Mouse (Mus musculus) forebrain, embryonic 11.5 days (tissue): ENCODE data around the gene Ppp2r1b. TPM values are rescaled to one million over a fixed set of nuclear protein-coding genes. Genes with fewer than 3 reads are reported as not detected.
A peak's percentile ranks its signal among the peaks of the same experiment; 100 is the strongest.

Experiments used
- ATAC-seq: fragments of 200-750 bp; cut with Nextera tagmentation; replicated peaks from 2 replicates; pipeline ENCODE4 v1.8.0; 2017; ENCODE audit warnings: moderate TSS enrichment; ENCODE audit not compliant: low FRiP score
- DNase-seq: peaks from one replicate; pipeline ENCODE4 v3.0.0-alpha.2; 2017; ENCODE audit warnings: low spot score
- H3K27ac ChIP-seq: fragments of 300-500 bp; sonication (generic); 2 replicates; pipeline ENCODE4 v1.5.1; 2014; ENCODE audit warnings: low read depth, low read length
- H3K27me3 ChIP-seq: fragments of 300-500 bp; sonication (generic); 2 replicates; pipeline ENCODE4 v1.6.1; 2014; ENCODE audit warnings: mild to moderate bottlenecking, low read length, mixed read lengths; ENCODE audit not compliant: control insufficient read depth, insufficient read depth
- H3K36me3 ChIP-seq: fragments of 300-500 bp; sonication (generic); 2 replicates; pipeline ENCODE4 v1.6.1; 2014; ENCODE audit warnings: mild to moderate bottlenecking, low read length, moderate library complexity, mixed read lengths; ENCODE audit not compliant: control insufficient read depth, insufficient read depth
- H3K4me1 ChIP-seq: fragments of 300-500 bp; sonication (generic); replicated peaks from 2 replicates; pipeline ENCODE4 v1.6.1; 2014; ENCODE audit warnings: low read length, mixed read lengths; ENCODE audit not compliant: control insufficient read depth, insufficient read depth
- H3K4me2 ChIP-seq: fragments of 300-500 bp; sonication (generic); 2 replicates; pipeline ENCODE4 v1.6.1; 2014; ENCODE audit warnings: low read depth, mild to moderate bottlenecking, low read length, moderate library complexity, mixed read lengths; ENCODE audit not compliant: severe bottlenecking
- H3K4me3 ChIP-seq: fragments of 300-500 bp; sonication (generic); 2 replicates; pipeline ENCODE4 v1.5.1; 2014; ENCODE audit warnings: low read depth, low read length
- H3K9ac ChIP-seq: fragments of 300-500 bp; sonication (generic); 2 replicates; pipeline ENCODE4 v1.6.1; 2014; ENCODE audit warnings: low read length
- H3K9me3 ChIP-seq: fragments of 300-500 bp; sonication (generic); 2 replicates; pipeline ENCODE4 v1.6.1; 2016; ENCODE audit warnings: low read length, mixed read lengths; ENCODE audit not compliant: control insufficient read depth
- WGBS: fragments of 180-500 bp; shearing (Covaris S2); extraction: QIAGEN DNeasy Blood & Tissue Kit; methylation state at CpG from one replicate; pipeline ENCODE4 v1.1.7; 2014; 5-methylcytosine and 5-hydroxymethylcytosine counted together
- polyA plus RNA-seq: library from polyadenylated mRNA; unstranded; fragments of >200 nt; fragmentation: Nextera tagmentation; extraction: Ambion mirVana; gene quantifications from 2 replicates; pipeline ENCODE4 v1.2.1, GENCODE M21; 2014

Ppp2r1b gene
- polyA plus RNA-seq, 1 experiment from 2014 or later: 132 TPM

DNA sequence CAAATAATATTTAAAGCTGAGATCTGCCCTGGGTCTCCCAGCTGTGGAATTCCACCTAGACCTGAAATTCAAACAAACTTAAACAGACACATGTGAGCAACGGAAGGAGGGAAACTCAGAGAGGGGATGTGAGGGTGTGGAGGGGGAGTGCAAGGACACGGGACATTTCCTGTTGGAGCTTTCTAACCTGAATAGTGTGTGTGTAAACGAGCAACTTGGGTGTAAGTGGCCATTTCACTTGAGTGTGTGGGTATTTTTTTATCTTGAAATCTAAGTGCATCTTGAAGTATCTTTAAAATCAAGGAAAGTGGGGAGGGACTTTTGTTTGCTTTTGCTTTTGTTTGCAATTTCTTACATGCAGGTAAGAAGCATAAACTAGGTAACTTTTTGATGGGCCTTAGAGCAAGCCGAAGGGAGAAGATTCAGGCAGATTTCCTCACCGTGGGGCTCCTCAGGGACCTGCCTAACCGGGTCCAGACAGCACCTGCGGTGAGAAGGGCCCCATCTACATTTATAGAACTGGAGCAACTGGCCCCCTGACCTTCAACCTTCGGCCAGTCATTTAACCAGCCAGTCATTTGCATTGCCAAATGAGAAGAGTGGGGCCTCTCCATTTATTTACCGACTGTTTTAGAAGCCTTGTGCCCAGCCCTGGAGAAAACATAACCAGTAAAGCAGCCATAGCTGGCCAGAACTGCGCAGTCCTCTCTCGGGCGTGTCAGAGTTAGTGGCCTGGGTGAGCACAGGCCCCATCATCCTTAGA, 2.7 kb downstream of the Ppp2r1b start:
- Histone ChIP-seq H3K4me1 (no peaks in the 10 kb centered on the region; the same call in 1 of the 2 replicates), H3K9me3 (no peaks in the 10 kb centered on the region), H3K27me3 (no peaks in the 10 kb centered on the region), H3K27ac (no peak overlapping the region), H3K36me3 (no peaks in the 10 kb centered on the region), H3K9ac (no peak overlapping the region), H3K4me2 (no peak overlapping the region), H3K4me3 (no peak overlapping the region)
- DNase-seq (no peak), ATAC-seq (no peak)
- 71% methylated on average over 12 of the region's 12 CpGs for WGBS

DNA sequence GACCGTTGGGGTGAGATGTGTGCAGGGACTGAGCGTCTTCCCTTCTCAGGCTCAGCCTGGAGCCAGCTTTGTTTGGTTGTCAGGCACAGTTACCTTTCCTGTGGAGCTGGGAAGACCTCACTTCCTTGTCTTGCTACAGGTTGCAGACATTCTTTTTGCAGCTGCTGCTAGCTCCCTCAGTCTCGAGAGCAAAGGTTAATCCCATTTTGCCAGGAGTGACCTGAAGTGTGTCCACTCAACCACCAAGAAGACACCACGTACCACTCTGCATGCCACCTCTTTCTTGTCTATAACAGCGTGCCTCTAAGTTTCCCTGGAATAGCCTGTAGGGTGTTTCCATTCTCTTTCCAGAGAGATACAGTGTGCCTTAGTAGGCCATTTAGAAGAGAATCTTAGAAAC, 3.7 kb downstream of the Ppp2r1b start:
- H3K36me3 ChIP-seq: no peaks in the 10 kb centered on the region
- no peak overlapping the region for H3K4me3 ChIP-seq
- no peaks in the 10 kb centered on the region; the same call in 1 of the 2 replicates for H3K4me1 ChIP-seq
- H3K9me3 ChIP-seq: no peaks in the 10 kb centered on the region
- H3K4me2 ChIP-seq: no peak overlapping the region
- no peaks in the 10 kb centered on the region for H3K27me3 ChIP-seq
- WGBS: 62% methylated on average over 5 of the region's 5 CpGs
- no peak overlapping the region for H3K9ac ChIP-seq
- DNase-seq (no peak), ATAC-seq (no peak)
- no peak overlapping the region for H3K27ac ChIP-seq

- DNase-seq (peak; percentile 92), ATAC-seq (peak; percentile 69)
- Histone ChIP-seq H3K27ac (no peak overlapping the region), H3K9ac (no peak overlapping the region), H3K9me3 (no peaks in the 10 kb centered on the region), H3K4me1 (peaks cover 2% of the 10 kb centered on the region; the same call in 1 of the 2 replicates), H3K4me3 (no peak overlapping the region), H3K4me2 (no peak overlapping the region), H3K36me3 (no peaks in the 10 kb centered on the region), H3K27me3 (no peaks in the 10 kb centered on the region)
- 27% methylated on average over 8 of the region's 8 CpGs for WGBS
Observed at GRCm38 (mm10) chr9:50849249-50849648, 4.1 kb downstream of the Ppp2r1b start.

- no peak overlapping the region for H3K4me2 ChIP-seq
- no peaks in the 10 kb centered on the region for H3K9me3 ChIP-seq
- peaks cover 2% of the 10 kb centered on the region; the same call in 1 of the 2 replicates for H3K4me1 ChIP-seq
- no peak for ATAC-seq
- no peaks in the 10 kb centered on the region for H3K36me3 ChIP-seq
- DNase-seq: no peak
- H3K27ac ChIP-seq: no peak overlapping the region
- H3K27me3 ChIP-seq: no peaks in the 10 kb centered on the region
- 81% methylated on average over 9 of the region's 9 CpGs for WGBS
- H3K4me3 ChIP-seq: no peak overlapping the region
- no peak overlapping the region for H3K9ac ChIP-seq
Observed at GRCm38 (mm10) chr9:50849755-50850154, 4.7 kb downstream of the Ppp2r1b start.

DNA sequence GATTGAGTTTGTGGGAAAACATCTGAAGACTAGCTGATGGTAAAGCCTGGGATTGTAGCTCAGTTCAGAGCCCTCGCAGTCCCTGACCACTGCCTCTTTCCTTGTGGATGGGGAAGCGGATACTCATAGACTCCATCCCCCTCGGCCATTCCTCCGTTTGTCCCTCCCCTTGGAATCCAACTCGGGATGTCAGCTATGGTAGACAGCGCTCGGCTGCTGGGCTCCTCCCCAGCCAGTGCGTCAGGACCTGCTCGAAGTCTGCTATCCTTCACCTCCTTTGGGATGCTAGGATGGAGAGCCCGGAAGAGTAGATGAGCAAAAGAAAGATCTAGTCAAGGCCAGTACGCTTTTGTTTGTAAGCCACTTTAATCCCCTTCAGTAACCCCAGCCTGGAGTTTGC, 5.2 kb downstream of the Ppp2r1b start:
- H3K27ac ChIP-seq: no peak overlapping the region
- 0 out of 2 replicates have a peak overlapping the region, but pooled peaks have one; percentile 7 for H3K9ac ChIP-seq
- H3K4me2 ChIP-seq: no peak overlapping the region
- no peaks in the 10 kb centered on the region for H3K36me3 ChIP-seq
- H3K4me1 ChIP-seq: peaks cover 2% of the 10 kb centered on the region; the same call in 1 of the 2 replicates
- DNase-seq (no peak), ATAC-seq (no peak)
- no peaks in the 10 kb centered on the region for H3K27me3 ChIP-seq
- no peaks in the 10 kb centered on the region for H3K9me3 ChIP-seq
- H3K4me3 ChIP-seq: no peak overlapping the region
- WGBS: 14% methylated on average over 11 of the region's 11 CpGs

DNA sequence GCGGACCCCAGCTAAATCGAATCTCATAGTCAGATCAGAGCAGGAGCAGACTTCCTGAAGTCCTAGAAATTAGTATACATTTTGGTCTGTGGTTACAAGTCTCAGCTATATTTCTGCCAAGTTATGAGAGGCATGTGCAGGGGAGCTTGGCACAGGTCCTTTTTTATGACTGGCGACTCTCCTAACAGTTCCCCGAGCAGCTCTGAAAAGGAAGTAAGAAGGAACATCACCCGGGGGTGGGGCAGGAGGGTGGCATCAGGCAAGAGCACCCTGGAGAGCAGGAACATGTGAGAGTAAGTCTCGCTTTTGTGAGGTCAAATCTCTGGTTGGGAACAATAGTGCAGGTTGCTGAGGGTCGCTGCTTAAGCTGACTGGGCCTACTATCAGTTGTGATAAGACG, 5.6 kb downstream of the Ppp2r1b start:
- no peak overlapping the region for H3K4me3 ChIP-seq
- no peaks in the 10 kb centered on the region for H3K9me3 ChIP-seq
- no peak for DNase-seq
- H3K4me2 ChIP-seq: no peak overlapping the region
- H3K9ac ChIP-seq: no peak overlapping the region
- no peaks in the 10 kb centered on the region for H3K27me3 ChIP-seq
- ATAC-seq: no peak
- peaks cover 2% of the 10 kb centered on the region; the same call in 1 of the 2 replicates for H3K4me1 ChIP-seq
- no peaks in the 10 kb centered on the region for H3K36me3 ChIP-seq
- 45% methylated on average over 8 of the region's 8 CpGs for WGBS
- no peak overlapping the region for H3K27ac ChIP-seq

DNA sequence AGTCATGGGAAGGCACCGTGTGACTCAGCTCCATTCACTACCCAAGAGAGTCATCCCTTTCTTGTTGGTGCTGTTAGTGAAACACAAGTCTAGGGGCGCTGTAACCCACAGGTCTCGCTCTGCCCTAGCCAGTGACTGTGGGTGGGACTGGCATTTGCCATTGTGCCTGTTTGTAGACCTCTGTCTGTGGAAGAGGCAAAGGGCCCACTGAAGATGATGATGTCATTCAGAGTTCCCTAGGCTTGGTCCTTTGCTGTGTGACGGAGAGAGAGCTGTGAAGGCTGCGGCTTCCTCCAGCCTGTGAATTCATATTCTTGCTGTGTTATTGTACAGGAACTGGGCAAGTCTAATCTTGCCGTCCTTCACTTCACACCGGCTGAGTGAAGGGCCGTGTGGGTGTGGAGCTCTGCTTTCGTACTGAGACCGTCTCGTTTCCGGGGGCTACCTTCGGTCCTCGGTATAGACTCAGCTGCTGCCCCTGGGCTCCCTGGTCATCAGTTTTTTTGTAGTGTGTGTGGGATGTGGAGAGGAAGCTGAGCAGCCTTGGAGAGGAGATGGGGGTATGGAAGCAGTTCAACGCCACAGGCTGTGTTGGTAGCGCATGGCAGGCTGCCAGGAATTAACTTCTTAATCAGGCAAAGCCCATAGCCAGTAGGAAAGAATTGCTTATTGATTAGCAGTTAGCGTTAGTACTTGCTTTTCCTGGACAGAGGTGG, 7.7 kb downstream of the Ppp2r1b start:
- ATAC-seq: no peak
- DNase-seq: no peak
- H3K36me3 ChIP-seq: no peaks in the 10 kb centered on the region
- no peaks in the 10 kb centered on the region for H3K9me3 ChIP-seq
- no peaks in the 10 kb centered on the region for H3K27me3 ChIP-seq
- WGBS: 80% methylated on average over 17 of the region's 17 CpGs
- H3K4me2 ChIP-seq: no peak overlapping the region
- no peak overlapping the region for H3K9ac ChIP-seq
- H3K4me3 ChIP-seq: no peak overlapping the region
- H3K4me1 ChIP-seq: peaks cover 4% of the 10 kb centered on the region; the same call in 1 of the 2 replicates
- no peak overlapping the region for H3K27ac ChIP-seq

DNA sequence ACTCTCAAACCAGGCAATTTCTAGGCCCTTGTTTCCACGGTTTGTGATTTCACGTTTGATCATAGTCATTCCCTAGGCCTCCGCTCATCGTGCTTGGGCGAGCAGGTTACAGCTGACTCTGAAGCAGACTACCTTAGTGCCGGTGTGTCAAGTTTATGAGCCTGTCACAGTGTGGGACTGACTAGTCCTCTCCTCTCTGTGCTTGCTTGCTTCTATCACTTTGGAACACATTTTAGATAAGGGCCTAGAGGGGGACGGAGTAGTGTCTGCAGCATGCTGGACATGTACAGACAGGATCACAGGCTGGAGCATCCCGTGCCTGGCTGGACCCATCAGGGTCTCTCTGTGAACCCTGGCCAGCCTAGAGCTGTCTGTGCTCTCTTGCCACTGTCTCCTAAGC, 9.3 kb downstream of the Ppp2r1b start:
- Histone ChIP-seq H3K27me3 (no peaks in the 10 kb centered on the region), H3K9me3 (no peaks in the 10 kb centered on the region), H3K4me1 (peaks cover 4% of the 10 kb centered on the region; the same call in 1 of the 2 replicates), H3K4me2 (no peak overlapping the region), H3K9ac (no peak overlapping the region), H3K36me3 (no peaks in the 10 kb centered on the region), H3K4me3 (no peak overlapping the region), H3K27ac (no peak overlapping the region)
- 73% methylated on average over 8 of the region's 8 CpGs for WGBS
- DNase-seq (no peak), ATAC-seq (no peak)
